Comparison of ENCODE assay signal across 8 mouse cellular contexts in genomic region chr7:19403731-19404296, GRCm38 (mm10). TPM values are rescaled to one million over a fixed set of nuclear protein-coding genes. Genes with fewer than 3 reads are reported as not detected.
DNase-seq lines count a peak whose midpoint lies in the region; ATAC-seq and TF ChIP-seq lines count a peak whose summit lies in the region.

Klc3 (minus strand) TSS chr7:19404104.

- peaks cover 33% of the 10 kb centered on the region for H3K27me3 ChIP-seq in forebrain, embryonic 11.5 days (ENCODE audit: control insufficient read depth, insufficient read depth, low read length)
- H3K27me3 ChIP-seq in intestine, postnatal 0 days (replicated peaks; ENCODE audit: control insufficient read depth, insufficient read depth, low read length), result peaks cover 35% of the 10 kb centered on the region

- intact Hi-C loops in left cerebral cortex, adult 2 months (cut with DNase I), result no loop called here
- intact Hi-C loops in left cerebral cortex, postnatal 36 days (cut with DNase I), result no loop called here

- peak within 1 kb of the TSS; percentile 97 for H3K4me2 ChIP-seq in forebrain, embryonic 11.5 days (ENCODE audit: low read depth, low read length, severe bottlenecking)
- H3K4me2 ChIP-seq in intestine, postnatal 0 days (replicated peaks; ENCODE audit: low read depth), result peak within 1 kb of the TSS; percentile 97

- peak within 1 kb of the TSS; percentile 55 for H3K9ac ChIP-seq in forebrain, embryonic 11.5 days (ENCODE audit: low read length)
- H3K9ac ChIP-seq in intestine, postnatal 0 days (ENCODE audit: low read depth, low read length), result peak within 1 kb of the TSS; percentile 51

- TF ChIP-seq CTCF in left cerebral cortex, adult 2 months (IDR thresholded peaks at IDR 0.05), result no peak
- no peak for TF ChIP-seq CTCF in intestine, postnatal 0 days (IDR thresholded peaks at IDR 0.05; ENCODE audit: low read depth)
- no peak for TF ChIP-seq CTCF in lung, adult 2 months (IDR thresholded peaks at IDR 0.05; ENCODE audit: insufficient read depth, low read length)

- peaks cover 5% of the 10 kb centered on the region; the same call in 1 of the 2 replicates for H3K4me1 ChIP-seq in forebrain, embryonic 11.5 days (replicated peaks; ENCODE audit: control insufficient read depth, insufficient read depth, low read length)
- 0 out of 2 replicates have a peak, but pooled peaks cover 6% of the 10 kb centered on the region for H3K4me1 ChIP-seq in intestine, postnatal 0 days (replicated peaks; ENCODE audit: control insufficient read depth, insufficient read depth, low read length)
- no peaks in the 10 kb centered on the region for H3K4me1 ChIP-seq in lung, adult 2 months (ENCODE audit: control insufficient read depth, insufficient read depth, low read length)

- H3K9me3 ChIP-seq in forebrain, embryonic 11.5 days (ENCODE audit: control insufficient read depth, low read length), result peaks cover 7% of the 10 kb centered on the region; the same call in 1 of the 2 replicates
- no peaks in the 10 kb centered on the region for H3K9me3 ChIP-seq in intestine, postnatal 0 days (ENCODE audit: control insufficient read depth)

- TF ChIP-seq POLR2A in lung, adult 2 months (IDR thresholded peaks at IDR 0.05; ENCODE audit: borderline replicate concordance, extremely low read depth, low read depth, low read length), result no peak

- H3K27ac ChIP-seq in left cerebral cortex, adult 2 months, result no peak within 1 kb of the TSS
- no peak within 1 kb of the TSS for H3K27ac ChIP-seq in forebrain, embryonic 11.5 days (ENCODE audit: low read depth, low read length)
- H3K27ac ChIP-seq in intestine, postnatal 0 days (ENCODE audit: low read depth, low read length), result no peak within 1 kb of the TSS

- no peak for DNase-seq in left cerebral cortex, adult 2 months (ENCODE audit: extremely low spot score in 1 of 2, low spot score in 2 of 2)
- no peak for DNase-seq in left cerebral cortex, postnatal 36 days (ENCODE audit: low spot score in 2 of 2)
- DNase-seq in forebrain, embryonic 11.5 days (ENCODE audit: low spot score), result peak; percentile 73
- DNase-seq in lung, adult 2 months, result peak; percentile 78
- DNase-seq in thymus, postnatal 4 days, result peak; percentile 96
- DNase-seq in layer of hippocampus, adult 8-10 months (ENCODE audit: low spot score in 2 of 2), result no peak

- H3K4me3 ChIP-seq in left cerebral cortex, adult 2 months, result peak within 1 kb of the TSS; percentile 50
- H3K4me3 ChIP-seq in forebrain, embryonic 11.5 days (ENCODE audit: low read depth, low read length), result peak within 1 kb of the TSS; percentile 40
- peak within 1 kb of the TSS; percentile 59 for H3K4me3 ChIP-seq in intestine, postnatal 0 days (ENCODE audit: low read depth, low read length)
- peak within 1 kb of the TSS; percentile 8 for H3K4me3 ChIP-seq in lung, adult 2 months (replicated peaks; ENCODE audit: extremely low read depth, low read depth, low read length)

- peak; percentile 27; the same call in 1 of the 2 replicates for ATAC-seq in forebrain, embryonic 11.5 days (replicated peaks; ENCODE audit: low FRiP score)
- ATAC-seq in intestine, postnatal 0 days, result peak; percentile 83
- ATAC-seq in neutrophil, adult 5-6 weeks (ENCODE audit: extremely low read depth, insufficient number of reproducible peaks, low FRiP score, poor library complexity, severe bottlenecking), result peak; percentile 51

- under 1% methylated on average over 62 of the region's 62 CpGs for WGBS in forebrain, embryonic 11.5 days
- under 1% methylated on average over 62 of the region's 62 CpGs for WGBS in intestine, postnatal 0 days
- 2% methylated on average over 62 of the region's 62 CpGs for WGBS in lung, adult 2 months

- no peaks in the 10 kb centered on the region for H3K36me3 ChIP-seq in forebrain, embryonic 11.5 days (ENCODE audit: control insufficient read depth, insufficient read depth, low read length)
- H3K36me3 ChIP-seq in intestine, postnatal 0 days (ENCODE audit: control insufficient read depth, insufficient read depth), result no peaks in the 10 kb centered on the region

RNA-seq across cellular contexts. Expression of gene Klc3, which starts in this region (rescaled TPM):
- 1 to 10 TPM; 2.4 to 4.1 TPM for total RNA-seq in left cerebral cortex, adult 2 months (2021)
- 1 to 10 TPM; 2.6 to 3.3 TPM for total RNA-seq in left cerebral cortex, postnatal 36 days (2021)
- polyA plus RNA-seq in forebrain, embryonic 11.5 days (2014; fragmentation: Nextera tagmentation; extraction: Ambion mirVana), result 2.0 and 2.8 TPM in 2 replicates
- polyA plus RNA-seq in intestine, postnatal 0 days (2015; fragmentation: Nextera tagmentation; extraction: Ambion mirVana), result 1.6 TPM in 2 replicates
- 14.1 and 18.2 TPM in 2 replicates for polyA plus RNA-seq in lung, adult 2 months (2012; rRNA removed)
- total RNA-seq in neutrophil, adult 5-6 weeks (2017), result 0.81 TPM in 1 of 2 replicates, not detected in the other
- 1 to 10 TPM; 3.7 to 8.4 (median 6.9) TPM for total RNA-seq in layer of hippocampus, adult 8-10 months (2022)

Comparison
In these comparisons a context has a peak if more than half of its experiments do, and no peak if none do; other contexts are left out.
1. Peak in ATAC-seq in neutrophil, adult 5-6 weeks; RNA of the gene not detected or under 1 TPM.
2. DNase-seq: peak in forebrain, embryonic 11.5 days (single experiment), lung, adult 2 months (single experiment) and thymus, postnatal 4 days (single experiment); none in left cerebral cortex, adult 2 months (0 of 2), left cerebral cortex, postnatal 36 days (0 of 2) and layer of hippocampus, adult 8-10 months (0 of 2).
3. H3K4me3 ChIP-seq: peak in every context shown above with its lines; median percentile 59 in intestine, postnatal 0 days; 50 in left cerebral cortex, adult 2 months; 40 in forebrain, embryonic 11.5 days; 8 in lung, adult 2 months.
4. ATAC-seq: peak in every context shown above with its lines; median percentile 83 in intestine, postnatal 0 days; 51 in neutrophil, adult 5-6 weeks; 27 in forebrain, embryonic 11.5 days.